Mouse (Mus musculus): Measurements from ENCODE around the gene Gm11168. TPM values are rescaled to one million over a fixed set of nuclear protein-coding genes. Genes with fewer than 3 reads are reported as not detected.

Gm11168 gene
- total RNA-seq (2023) = not detected

GRCm38 (mm10) chr9:3002794-3003396, at the start of gene Gm11168:
Gm11168 (plus strand) TSS chr9:3003346.

GRCm38 (mm10) chr9:3000445-3000972, 2.6 kb upstream of the Gm11168 start, which contains the start of gene Gm10722:
Gm10722 (plus strand) TSS chr9:3000922.

GRCm38 (mm10) chr9:3012733-3013279, 9.7 kb downstream of the Gm11168 start, which contains the start of gene Gm10721:
Gm10721 (plus strand) TSS chr9:3013140.

DNA sequence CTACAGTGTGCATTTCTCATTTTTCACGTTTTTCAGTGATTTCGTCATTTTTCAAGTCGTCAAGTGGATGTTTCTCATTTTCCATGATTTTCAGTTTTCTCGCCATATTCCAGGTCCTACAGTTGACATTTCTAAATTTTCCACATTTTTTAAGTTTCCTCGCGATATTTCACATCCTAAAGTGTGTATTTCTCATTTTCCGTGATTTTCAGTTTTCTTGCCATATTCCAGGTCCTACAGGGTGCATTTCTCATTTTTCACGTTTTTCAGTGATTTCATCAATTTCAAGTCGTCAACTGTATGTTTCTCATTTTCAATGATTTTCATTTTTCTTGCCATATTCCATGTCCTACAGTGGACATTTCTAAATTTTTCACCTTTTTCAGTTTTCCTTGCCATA, 12.2 kb downstream of the Gm11168 start, which contains the start of gene Gm10720:
TSS of gene Gm10720 (plus strand) at position 301 of the 400 bp plus-strand sequence.

DNA sequence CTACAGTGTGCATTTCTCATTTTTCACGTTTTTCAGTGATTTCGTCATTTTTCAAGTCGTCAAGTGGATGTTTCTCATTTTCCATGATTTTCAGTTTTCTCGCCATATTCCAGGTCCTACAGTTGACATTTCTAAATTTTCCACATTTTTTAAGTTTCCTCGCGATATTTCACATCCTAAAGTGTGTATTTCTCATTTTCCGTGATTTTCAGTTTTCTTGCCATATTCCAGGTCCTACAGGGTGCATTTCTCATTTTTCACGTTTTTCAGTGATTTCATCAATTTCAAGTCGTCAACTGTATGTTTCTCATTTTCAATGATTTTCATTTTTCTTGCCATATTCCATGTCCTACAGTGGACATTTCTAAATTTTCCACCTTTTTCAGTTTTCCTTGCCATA, 14.0 kb downstream of the Gm11168 start, which contains the start of gene Gm10719:
TSS of gene Gm10719 (plus strand) at position 301 of the 400 bp plus-strand sequence.

GRCm38 (mm10) chr9:3023312-3023984, 20.3 kb downstream of the Gm11168 start, which contains the start of gene Gm10718:
Gm10718 (plus strand) TSS chr9:3023547.

DNA sequence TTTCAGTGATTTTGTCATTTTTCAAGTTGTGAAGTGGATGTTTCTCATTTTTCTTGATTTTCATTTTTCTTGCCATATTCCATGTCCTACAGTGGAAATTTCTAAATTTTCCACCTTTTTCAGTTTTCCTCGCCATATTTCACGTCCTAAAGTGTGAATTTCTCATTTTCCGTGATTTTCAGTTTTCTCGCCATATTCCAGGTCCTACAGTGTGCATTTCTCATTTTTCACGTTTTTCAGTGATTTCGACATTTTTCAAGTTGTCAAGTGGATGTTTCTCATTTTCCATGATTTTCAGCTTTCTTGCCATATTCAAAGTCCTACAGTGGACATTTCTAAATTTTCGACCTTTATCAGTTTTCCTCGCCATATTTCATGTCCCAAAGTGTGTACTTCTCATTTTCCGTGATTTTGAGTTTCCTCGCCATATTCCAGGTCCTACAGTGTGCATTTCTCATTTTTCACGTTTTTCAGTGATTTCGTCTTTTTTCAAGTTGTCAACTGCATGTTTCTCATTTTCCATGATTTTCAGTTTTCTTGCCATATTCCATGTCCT, 21.8 kb downstream of the Gm11168 start, which contains the start of gene Gm10717:
TSS of gene Gm10717 (plus strand) at position 506 of the 556 bp plus-strand sequence.

GRCm38 (mm10) chr9:3034299-3034698, 31.2 kb downstream of the Gm11168 start, which contains the start of gene Gm17535:
Gm17535 (plus strand) TSS chr9:3034599.

GRCm38 (mm10) chr9:3036577-3036976, 33.4 kb downstream of the Gm11168 start, which contains the start of gene Gm10715:
Gm10715 (plus strand) TSS chr9:3036877.

Other genes with a start within 250 kb of the Gm11168 start
- not detected for gene Gm10722, start 2.4 kb upstream of the Gm11168 start, total RNA-seq (2023)
- 2.4 TPM for gene Gm10721, start 9.8 kb downstream of the Gm11168 start, total RNA-seq (2023)
- not detected for gene Gm10720, start 12.3 kb downstream of the Gm11168 start, total RNA-seq (2023)
- gene Gm10719, start 14.1 kb downstream of the Gm11168 start, total RNA-seq (2023) = 6.8 TPM
- 8.1 TPM for gene Gm10718, start 20.2 kb downstream of the Gm11168 start, total RNA-seq (2023)
- gene Gm10717, start 22.1 kb downstream of the Gm11168 start, total RNA-seq (2023) = not detected
- not detected for gene Gm17535, start 31.3 kb downstream of the Gm11168 start, total RNA-seq (2023)
- not detected for gene Gm10715, start 33.5 kb downstream of the Gm11168 start, total RNA-seq (2023)

All from CD8-positive naive resting alpha-beta T cell, adult 57 days (primary cell).